Mouse (Mus musculus) MEL (cell line): ENCODE results near the gene Mdfi. TPM values are rescaled to one million over a fixed set of nuclear protein-coding genes. Genes with fewer than 3 reads are reported as not detected.

Experiments used
- DNase-seq: peaks from one replicate; pipeline ENCODE4 v3.0.0; 2011; ENCODE audit warnings: low read depth, low spot score
- H3K27ac ChIP-seq: 2 replicates; pipeline ENCODE4 v1.5.1; 2012; ENCODE audit warnings: low read depth, mild to moderate bottlenecking, control low read depth, low read length, moderate library complexity; ENCODE audit not compliant: control insufficient read depth
- H3K27me3 ChIP-seq, 2 experiments: fragments of 150-350 bp in 1 of 2; sonication (generic) in 1 of 2; 2 replicates each; pipeline ENCODE4 v1.6.1; 2012; ENCODE audit warnings: low read length in 2 of 2, mild to moderate bottlenecking in 2 of 2, improper control_type of control experiment in 1 of 2, moderate library complexity in 1 of 2; ENCODE audit not compliant: insufficient read depth in 2 of 2, control insufficient read depth in 1 of 2
- H3K36me3 ChIP-seq, 2 experiments: 2 replicates each; pipeline ENCODE4 v1.6.1; 2012 to 2014; ENCODE audit warnings: low read length in 2 of 2, improper control_type of control experiment in 1 of 2, inconsistent platforms in 1 of 2, mild to moderate bottlenecking in 1 of 2; ENCODE audit not compliant: insufficient read depth in 2 of 2, control insufficient read depth in 1 of 2
- H3K4me1 ChIP-seq, 2 experiments: fragments of 150-350 bp in 1 of 2; sonication (generic) in 1 of 2; 2 replicates each; pipeline ENCODE4 v1.6.1; 2012; ENCODE audit warnings: low read length in 2 of 2, improper control_type of control experiment in 1 of 2, mild to moderate bottlenecking in 1 of 2; ENCODE audit not compliant: insufficient read depth in 2 of 2, control insufficient read depth in 1 of 2
- H3K4me3 ChIP-seq, 2 experiments: fragments of 150-350 bp in 1 of 2; sonication (generic) in 1 of 2; 2 replicates each; pipeline ENCODE4 v1.5.1; 2012; ENCODE audit warnings: low read depth in 2 of 2, low read length in 2 of 2, mild to moderate bottlenecking in 2 of 2, moderate library complexity in 2 of 2, control low read depth in 1 of 2, improper control_type of control experiment in 1 of 2; ENCODE audit not compliant: control insufficient read depth in 1 of 2, insufficient read depth in 1 of 2
- H3K79me2 ChIP-seq: 2 replicates; pipeline ENCODE4 v1.6.1; 2012; ENCODE audit warnings: mild to moderate bottlenecking, low read length, moderate library complexity; ENCODE audit not compliant: control insufficient read depth, poor library complexity, insufficient read depth
- H3K9ac ChIP-seq: 2 replicates; pipeline ENCODE4 v1.6.1; 2012; ENCODE audit warnings: low read depth, mild to moderate bottlenecking, control low read depth, low read length, moderate library complexity; ENCODE audit not compliant: control insufficient read depth, poor library complexity, severe bottlenecking
- H3K9me3 ChIP-seq: fragments of 150-350 bp; sonication (generic); replicated peaks from 2 replicates; pipeline ENCODE4 v1.6.1; 2012; ENCODE audit warnings: mild to moderate bottlenecking, low read length, improper control_type of control experiment, moderate library complexity; ENCODE audit not compliant: insufficient read depth
- BHLHE40 ChIP-seq: IDR thresholded peaks from 2 replicates; pipeline ENCODE4 v1.6.1; 2012; ENCODE audit warnings: low read depth, mild to moderate bottlenecking, inconsistent platforms, low read length, improper control_type of control experiment, borderline replicate concordance
- E2F4 ChIP-seq: IDR thresholded peaks from 2 replicates; pipeline ENCODE4 v1.6.1; 2011; ENCODE audit warnings: low read depth, low read length, improper control_type of control experiment, borderline replicate concordance
- EP300 ChIP-seq, 2 experiments: IDR thresholded peaks; 2 replicates each; pipeline ENCODE4 v1.6.1; 2011; ENCODE audit warnings: improper control_type of control experiment in 2 of 2, low read length in 2 of 2, low read depth in 1 of 2, mild to moderate bottlenecking in 1 of 2
- GABPA ChIP-seq: IDR thresholded peaks from 2 replicates; pipeline ENCODE4 v1.6.1; 2012; ENCODE audit warnings: low read depth, mild to moderate bottlenecking, inconsistent platforms, low read length, improper control_type of control experiment, moderate library complexity
- GATA1 ChIP-seq: IDR thresholded peaks from 2 replicates; pipeline ENCODE4 v1.6.1; 2011; ENCODE audit warnings: low read depth, low read length, improper control_type of control experiment
- HCFC1 ChIP-seq: IDR thresholded peaks from 2 replicates; pipeline ENCODE4 v1.6.1; 2012; ENCODE audit warnings: low read depth, mild to moderate bottlenecking, inconsistent platforms, low read length, improper control_type of control experiment, moderate library complexity
- MAFK ChIP-seq: IDR thresholded peaks from 2 replicates; pipeline ENCODE4 v1.6.1; 2011; ENCODE audit warnings: low read depth, mild to moderate bottlenecking, low read length, improper control_type of control experiment, borderline replicate concordance
- MAX ChIP-seq: IDR thresholded peaks from 2 replicates; pipeline ENCODE4 v1.6.1; 2011; ENCODE audit warnings: low read length, improper control_type of control experiment
- MEF2A ChIP-seq: IDR thresholded peaks from 2 replicates; pipeline ENCODE4 v1.6.1; 2014; ENCODE audit warnings: low read depth, mild to moderate bottlenecking, inconsistent platforms, low read length, improper control_type of control experiment; ENCODE audit not compliant: poor library complexity, insufficient replicate concordance, severe bottlenecking; ENCODE audit errors: extremely low read depth
- NELFE ChIP-seq: IDR thresholded peaks from 2 replicates; pipeline ENCODE4 v1.6.1; 2011; ENCODE audit warnings: low read depth, low read length, improper control_type of control experiment
- POLR2A ChIP-seq, 2 experiments: IDR thresholded peaks; 2 replicates each; pipeline ENCODE4 v1.6.1; 2011 to 2012; ENCODE audit warnings: low read length in 2 of 2, mild to moderate bottlenecking in 2 of 2, control low read depth in 1 of 2, improper control_type of control experiment in 1 of 2, low read depth in 1 of 2, moderate library complexity in 1 of 2; ENCODE audit not compliant: control insufficient read depth in 1 of 2, insufficient read depth in 1 of 2, poor library complexity in 1 of 2
- RAD21 ChIP-seq: IDR thresholded peaks from 2 replicates; pipeline ENCODE4 v1.6.1; 2011; ENCODE audit warnings: mild to moderate bottlenecking, low read depth, low read length, improper control_type of control experiment
- RCOR1 ChIP-seq: IDR thresholded peaks from 2 replicates; pipeline ENCODE4 v1.6.1; 2012; ENCODE audit warnings: low read depth, mild to moderate bottlenecking, inconsistent platforms, low read length, improper control_type of control experiment
- SIN3A ChIP-seq: IDR thresholded peaks from 2 replicates; pipeline ENCODE4 v1.6.1; 2012; ENCODE audit warnings: low read length, improper control_type of control experiment, inconsistent platforms
- SMC3 ChIP-seq: IDR thresholded peaks from 2 replicates; pipeline ENCODE4 v1.6.1; 2011; ENCODE audit warnings: low read depth, low read length, improper control_type of control experiment
- TAL1 ChIP-seq: IDR thresholded peaks from 2 replicates; pipeline ENCODE4 v1.6.1; 2012; ENCODE audit warnings: mild to moderate bottlenecking, inconsistent platforms, low read length, moderate library complexity, mixed read lengths
- TBP ChIP-seq: IDR thresholded peaks from 2 replicates; pipeline ENCODE4 v1.8.0; 2011; ENCODE audit warnings: low read depth, low read length, improper control_type of control experiment
- UBTF ChIP-seq: IDR thresholded peaks from 2 replicates; pipeline ENCODE4 v1.6.1; 2012; ENCODE audit warnings: low read depth, mild to moderate bottlenecking, inconsistent platforms, low read length, improper control_type of control experiment, moderate library complexity, borderline replicate concordance; ENCODE audit not compliant: insufficient read depth
- USF1 ChIP-seq: IDR thresholded peaks from 2 replicates; pipeline ENCODE4 v1.6.1; 2014; ENCODE audit warnings: low read depth, mild to moderate bottlenecking, inconsistent platforms, low read length, improper control_type of control experiment, moderate library complexity
- ZC3H11A ChIP-seq: IDR thresholded peaks from 2 replicates; pipeline ENCODE4 v1.6.1; 2012; ENCODE audit warnings: low read depth, mild to moderate bottlenecking, inconsistent platforms, low read length, improper control_type of control experiment
- polyA plus RNA-seq, 2 experiments: library from polyadenylated mRNA; stranded (reverse) in 1 of 2; unstranded in 1 of 2; fragments of >175 nt in 1 of 2; fragments of >200 nt in 1 of 2; gene quantifications; 2 replicates each; pipeline versions ENCODE4 v1.2.1 to v1.2.4; 2012; ENCODE audit warnings: low replicate concordance in 2 of 2, low read depth in 1 of 2; ENCODE audit not compliant: insufficient read length in 2 of 2, insufficient read depth in 1 of 2, missing spikeins in 1 of 2
- total RNA-seq: library from RNA; depleted of rRNA; stranded (reverse); fragments of 300-350 nt; gene quantifications from 2 replicates; pipeline ENCODE4 v1.2.3, GENCODE M21; 2012

Gene Mdfi
- total and polyA plus RNA-seq, 3 experiments: not detected

GRCm38 (mm10) chr17:47841931-47842623, 7.6 kb upstream of the Mdfi start:
- Histone ChIP-seq H3K27me3 (no peaks in the 10 kb centered on the region), H3K9me3 (no peaks in the 10 kb centered on the region), H3K27ac (no peak overlapping the region), H3K79me2 (no peaks in the 10 kb centered on the region), H3K4me1 (no peaks in the 10 kb centered on the region), H3K4me3 (no peak overlapping the region), H3K9ac (no peak overlapping the region), H3K36me3 (no peaks in the 10 kb centered on the region)
- TF ChIP-seq RAD21: no peak
- TF ChIP-seq MAFK: peak; percentile 17; the same call in 1 of the 2 replicates
- no peak for DNase-seq

GRCm38 (mm10) chr17:47841521-47841920, 7.0 kb upstream of the Mdfi start:
- H3K4me3 ChIP-seq: no peak overlapping the region
- no peaks in the 10 kb centered on the region for H3K9me3 ChIP-seq
- no peak for DNase-seq
- H3K27me3 ChIP-seq: no peaks in the 10 kb centered on the region
- no peak overlapping the region for H3K9ac ChIP-seq
- TF ChIP-seq BHLHE40 (no peak), GATA1 (no peak), GABPA (no peak), SMC3 (no peak), MEF2A (no peak), SIN3A (no peak), USF1 (no peak), RCOR1 (no peak), E2F4 (no peak), RAD21 (no peak), TAL1 (no peak), POLR2A (IDR thresholded peaks at IDR 0.05; ENCODE audit: control insufficient read depth in 1 of 2, insufficient read depth in 1 of 2, low read depth in 1 of 2, low read length in 2 of 2, poor library complexity in 1 of 2) (no peak), HCFC1 (no peak), EP300 (IDR thresholded peaks at IDR 0.05; ENCODE audit: low read depth in 1 of 2, low read length in 2 of 2) (no peak), MAX (no peak), TBP (no peak), ZC3H11A (no peak), UBTF (no peak), NELFE (no peak)
- H3K36me3 ChIP-seq: no peaks in the 10 kb centered on the region
- H3K4me1 ChIP-seq: no peaks in the 10 kb centered on the region
- H3K79me2 ChIP-seq: no peaks in the 10 kb centered on the region
- H3K27ac ChIP-seq: no peak overlapping the region
